Mouse (Mus musculus) skeletal muscle tissue, postnatal 0 days (tissue): ENCODE results near the gene Spata33. TPM values are rescaled to one million over a fixed set of nuclear protein-coding genes. Genes with fewer than 3 reads are reported as not detected.

Source experiments
- polyA plus RNA-seq: library from polyadenylated mRNA; unstranded; fragments of >200 nt; fragmentation: Nextera tagmentation; extraction: Ambion mirVana; gene quantifications from 2 replicates; pipeline ENCODE4 v1.2.1, GENCODE M21; 2015

Spata33 gene
- 1.2 and 1.4 TPM in 2 replicates for polyA plus RNA-seq

GRCm38 (mm10) chr8:123212321-123213117 is at the start of gene Spata33, which contains the start of gene Chmp1a:
Spata33 (plus strand) TSS chr8:123212832.
Chmp1a (minus strand) TSS chr8:123212763.

GRCm38 (mm10) chr8:123185566-123186409 is 26.8 kb upstream of the Spata33 start, which contains the start of gene Dpep1:
Dpep1 (plus strand) TSS chr8:123186242.

GRCm38 (mm10) chr8:123224278-123225266 is 11.9 kb downstream of the Spata33 start, which contains the start of gene Cdk10:
Cdk10 (plus strand) TSS chr8:123224842.

DNA sequence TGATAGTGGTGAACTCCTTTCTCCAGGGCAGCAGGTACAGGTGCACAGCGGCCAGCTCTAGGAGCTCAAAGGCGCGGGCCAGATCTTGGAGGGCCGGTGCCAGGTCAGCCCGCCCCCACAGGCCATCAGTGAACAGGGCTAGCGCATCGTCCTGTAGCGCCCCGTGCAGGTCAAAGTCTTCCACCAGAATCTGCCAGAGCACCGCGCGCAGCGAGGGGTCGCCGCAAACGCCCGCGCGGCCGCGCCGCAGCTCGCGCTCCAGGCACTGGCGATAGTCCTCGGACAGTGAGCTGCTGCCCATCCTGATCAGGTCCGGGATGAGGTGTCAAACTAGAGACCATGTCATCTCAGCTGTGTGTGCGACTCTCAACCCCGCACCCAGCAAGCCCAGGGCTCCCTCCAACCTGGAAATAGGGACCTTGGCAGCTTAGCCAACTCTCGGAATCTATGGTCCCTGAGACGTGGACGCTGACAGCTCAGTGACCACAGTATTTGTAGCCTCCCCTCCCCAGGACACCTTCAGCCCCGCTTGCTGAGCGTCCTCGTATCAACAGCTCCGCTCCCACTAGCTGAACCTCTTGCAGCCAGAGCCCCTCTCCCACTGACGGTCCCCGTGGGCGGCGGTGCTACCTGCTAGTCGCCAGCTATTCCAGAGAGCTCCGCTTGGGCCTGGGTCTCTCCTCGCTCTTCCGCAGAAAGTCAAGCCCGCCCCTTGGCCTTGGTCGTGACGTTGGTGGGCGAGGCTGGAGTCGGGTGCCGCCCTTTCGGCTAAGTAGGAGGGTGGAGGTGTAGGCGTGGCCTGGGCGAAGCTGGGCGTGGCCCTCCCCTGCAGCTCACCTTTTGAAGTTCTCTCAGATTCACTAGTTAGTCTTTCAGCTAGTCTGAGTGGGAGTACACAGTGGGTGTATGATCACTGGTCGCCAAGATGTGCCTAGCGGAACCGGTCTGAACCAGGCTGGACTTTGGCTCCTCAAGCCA is 23.2 kb downstream of the Spata33 start, which contains the start of gene Spata2l:
TSS of gene Spata2l (minus strand) at position 714 of the 978 bp plus-strand sequence.

DNA sequence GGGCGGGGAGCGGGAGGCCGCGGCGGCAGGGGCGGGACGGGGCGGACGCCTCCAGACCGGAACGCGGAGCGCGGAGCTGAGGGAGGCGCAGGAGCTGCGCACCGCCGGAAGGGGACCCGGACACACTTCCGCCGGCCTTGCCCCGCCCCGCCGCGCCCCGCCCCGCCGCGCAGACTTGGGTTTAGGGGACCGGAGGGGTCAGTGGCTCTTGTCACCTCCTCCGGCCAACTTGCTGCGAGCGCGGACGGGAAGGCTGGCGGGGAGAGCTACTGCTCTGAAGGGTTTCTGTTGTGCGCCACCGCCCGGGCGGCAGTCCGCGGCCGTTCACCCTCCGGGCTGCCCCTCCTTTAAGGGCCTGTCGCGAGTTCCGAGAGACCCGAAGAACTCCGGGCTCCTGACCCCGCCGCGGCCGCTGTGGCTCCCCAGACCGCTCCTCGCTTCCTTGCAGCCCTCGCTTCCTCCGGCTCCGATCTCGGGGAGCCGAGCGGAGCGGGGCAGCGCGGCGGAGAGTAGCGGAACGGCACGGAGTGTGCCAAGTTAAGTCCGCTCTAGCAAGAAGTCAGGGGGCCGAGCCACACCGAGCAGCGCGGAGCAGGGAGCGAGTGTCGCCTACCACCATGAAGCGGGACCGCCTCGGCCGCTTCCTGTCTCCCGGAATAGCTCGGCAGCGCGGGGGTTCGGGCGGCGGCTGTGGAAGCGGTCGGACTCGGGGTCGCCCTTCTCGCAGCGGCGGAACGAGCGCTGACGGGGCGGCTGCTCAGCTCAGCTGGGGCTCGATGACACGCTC is 41.7 kb downstream of the Spata33 start, which contains the start of the genes Zfp276 and Vps9d1:
TSS of gene Zfp276 (plus strand) at position 97 of the 787 bp plus-strand sequence.
TSS of gene Vps9d1 (minus strand) at position 250 of the 787 bp plus-strand sequence.

Other genes with a start within 250 kb of the Spata33 start
- gene Ankrd11, start 170.6 kb upstream of the Spata33 start, polyA plus RNA-seq = 32.8 and 35.7 TPM in 2 replicates
- 44.5 and 46.9 TPM in 2 replicates for gene Spg7, start 149.9 kb upstream of the Spata33 start, polyA plus RNA-seq
- gene Rpl13, start 110.5 kb upstream of the Spata33 start, polyA plus RNA-seq = 1,136 and 1,218 TPM in 2 replicates
- 0.89 and 1.0 TPM in 2 replicates for gene Cpne7, start 95.5 kb upstream of the Spata33 start, polyA plus RNA-seq
- gene Sult5a1, start 54.5 kb upstream of the Spata33 start, polyA plus RNA-seq = 13.2 and 13.3 TPM in 2 replicates
- gene Dpep1, start 26.6 kb upstream of the Spata33 start, polyA plus RNA-seq = 14.2 and 14.8 TPM in 2 replicates
- 76.6 and 84.8 TPM in 2 replicates for gene Chmp1a, start 69 bp upstream of the Spata33 start, polyA plus RNA-seq
- gene Cdk10, start 12.0 kb downstream of the Spata33 start, polyA plus RNA-seq = 11.7 and 13.6 TPM in 2 replicates
- 1.3 and 1.6 TPM in 2 replicates for gene Spata2l, start 23.4 kb downstream of the Spata33 start, polyA plus RNA-seq
- gene Zfp276, start 41.4 kb downstream of the Spata33 start, polyA plus RNA-seq = 8.6 and 9.3 TPM in 2 replicates
- gene Vps9d1, start 41.5 kb downstream of the Spata33 start, polyA plus RNA-seq = 11.8 and 13.8 TPM in 2 replicates
- 3.5 and 4.5 TPM in 2 replicates for gene Fanca, start 105.7 kb downstream of the Spata33 start, polyA plus RNA-seq
- 0.43 and 0.45 TPM in 2 replicates for gene Spire2, start 119.9 kb downstream of the Spata33 start, polyA plus RNA-seq
- gene Tcf25, start 160.9 kb downstream of the Spata33 start, polyA plus RNA-seq = 124 and 137 TPM in 2 replicates
- not detected in 2 replicates for gene Mc1r, start 194.3 kb downstream of the Spata33 start, polyA plus RNA-seq
- 0.19 and 0.33 TPM in 2 replicates for gene Tubb3, start 198.6 kb downstream of the Spata33 start, polyA plus RNA-seq
- gene Def8, start 210.7 kb downstream of the Spata33 start, polyA plus RNA-seq = 15.8 and 18.1 TPM in 2 replicates